Mouse (Mus musculus) frontal cortex, postnatal 25 days (tissue): ENCODE results near the gene Cacna2d3.
A peak's percentile ranks its signal among the peaks of the same experiment; 100 is the strongest.

Experiments
- DNase-seq, 2 experiments: peaks; one replicate each; pipeline ENCODE4 v3.0.0; 2022; ENCODE audit warnings: low spot score in 2 of 2

Cacna2d3 gene

GRCm38 (mm10) chr14:29015896-29016295 lies 705.8 kb downstream of the Cacna2d3 start:
- DNase-seq: no peak

GRCm38 (mm10) chr14:29014680-29015079 lies 707.0 kb downstream of the Cacna2d3 start:
- DNase-seq: no peak

GRCm38 (mm10) chr14:29013161-29013560 lies 708.5 kb downstream of the Cacna2d3 start:
- DNase-seq: no peak

DNA sequence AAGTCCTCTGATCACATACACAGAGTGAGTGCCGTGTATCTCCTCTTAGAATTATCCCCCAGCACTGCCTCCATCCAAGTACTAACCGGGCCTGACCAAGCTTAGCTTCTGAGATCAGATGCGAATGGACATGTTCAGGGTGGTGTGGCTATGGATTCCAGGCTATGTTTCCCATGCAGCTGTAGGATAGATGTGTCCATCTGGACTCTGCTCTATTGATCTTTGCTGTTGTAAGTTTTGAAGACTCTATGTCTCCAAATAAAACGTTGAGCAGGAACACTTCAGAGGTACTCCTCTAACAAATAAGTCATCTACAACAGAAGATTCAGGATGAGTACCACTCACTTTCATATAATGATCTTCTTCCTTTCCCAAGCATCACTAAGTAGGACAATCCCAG lies 712.0 kb downstream of the Cacna2d3 start:
- no peak for DNase-seq

DNA sequence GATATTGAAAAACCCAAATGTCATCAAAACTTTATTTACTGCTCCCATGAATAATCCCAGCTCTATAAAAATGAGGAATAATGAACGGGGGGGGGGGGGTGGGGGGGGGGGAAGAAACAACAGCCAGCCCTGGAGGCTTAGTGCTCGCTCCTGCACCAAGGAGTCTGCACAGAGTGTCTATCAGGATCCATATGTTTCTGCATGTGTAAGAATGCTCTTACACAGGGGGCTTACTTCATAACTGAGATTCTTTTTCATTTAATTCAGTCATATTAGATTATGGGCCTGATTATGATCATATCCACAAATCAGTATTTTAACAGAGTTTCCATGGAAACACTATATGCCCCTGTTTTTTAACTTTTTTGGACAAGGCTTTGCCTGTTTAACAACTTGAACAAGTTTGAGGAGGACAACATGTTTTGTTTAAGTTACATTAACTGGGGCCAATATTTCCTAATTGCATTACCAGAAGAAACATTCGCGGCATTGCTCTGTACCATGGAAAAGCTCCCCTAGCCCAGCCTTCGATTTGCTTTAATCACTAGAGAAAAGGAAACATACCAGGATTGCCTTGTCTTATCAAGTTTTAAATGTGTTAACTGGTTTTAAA lies 716.3 kb downstream of the Cacna2d3 start:
- no peak for DNase-seq

GRCm38 (mm10) chr14:28996569-28996968 lies 725.1 kb downstream of the Cacna2d3 start:
- no peak for DNase-seq

- DNase-seq: no peak
Observed at GRCm38 (mm10) chr14:28988211-28988900, 733.3 kb downstream of the Cacna2d3 start.

- no peak for DNase-seq
Observed at GRCm38 (mm10) chr14:28984276-28984675, 737.4 kb downstream of the Cacna2d3 start.

DNA sequence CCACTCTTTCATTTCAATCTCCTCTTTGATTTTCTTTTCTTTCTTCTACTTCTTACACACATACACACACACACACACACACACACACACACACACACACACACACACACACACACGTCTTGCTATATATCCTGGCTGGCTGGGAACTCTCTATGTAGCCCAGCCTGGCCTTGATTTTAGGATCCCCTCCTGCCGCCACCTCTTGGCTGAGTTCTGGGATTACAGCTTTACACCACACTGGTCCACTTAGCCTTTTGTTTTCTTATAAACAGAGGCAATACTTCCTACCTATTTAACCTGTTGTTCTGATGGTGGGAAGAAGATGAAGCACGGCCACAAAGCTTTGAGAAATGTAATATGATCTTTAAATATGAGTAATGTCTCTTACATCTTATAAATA lies 741.2 kb downstream of the Cacna2d3 start:
- no peak for DNase-seq

DNA sequence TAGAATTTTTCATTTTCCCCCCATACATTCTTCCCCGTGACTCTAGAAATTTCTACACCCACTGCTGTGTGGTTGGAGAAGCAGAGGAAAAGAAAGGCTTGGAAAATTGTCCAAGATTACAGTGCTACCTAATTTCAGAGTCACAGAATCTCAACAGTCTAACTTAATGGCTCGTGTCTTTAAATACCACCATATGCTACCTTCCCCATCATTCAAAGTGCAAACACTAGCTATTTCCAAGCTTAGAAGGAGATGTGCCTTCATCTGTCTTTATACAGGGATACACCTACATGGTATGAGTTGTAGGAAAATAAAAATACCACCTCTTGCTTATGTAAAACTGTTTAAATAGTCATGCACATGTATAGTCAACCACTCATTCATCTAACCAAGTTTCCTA lies 742.4 kb downstream of the Cacna2d3 start:
- DNase-seq: no peak

GRCm38 (mm10) chr14:28972620-28973019 lies 749.0 kb downstream of the Cacna2d3 start:
- DNase-seq: no peak

- DNase-seq: peak in 1 of 2 experiments; percentile 11
Observed at GRCm38 (mm10) chr14:28969247-28969646, 752.4 kb downstream of the Cacna2d3 start.

DNA sequence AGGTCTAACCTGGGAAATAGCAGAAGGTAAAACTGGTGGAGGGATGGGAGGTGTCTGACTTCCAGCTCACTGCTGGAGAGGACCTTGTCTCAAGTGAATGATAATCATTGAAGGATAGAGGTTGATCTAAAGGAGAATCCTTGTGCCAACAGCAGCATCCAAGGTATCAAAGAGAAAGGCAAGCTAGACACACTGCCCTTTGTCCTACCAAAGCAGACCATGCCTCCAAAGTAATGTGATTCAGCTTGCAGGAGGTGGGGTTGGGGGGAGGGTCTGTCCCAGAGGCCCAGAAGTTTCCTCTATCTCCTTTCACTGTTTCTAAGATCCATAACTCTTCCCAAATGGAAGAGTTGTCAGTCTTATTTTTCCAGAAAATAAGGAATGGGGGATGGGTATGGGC lies 754.8 kb downstream of the Cacna2d3 start:
- no peak for DNase-seq

- DNase-seq: no peak
Observed at GRCm38 (mm10) chr14:28961379-28961778, 760.3 kb downstream of the Cacna2d3 start.

DNA sequence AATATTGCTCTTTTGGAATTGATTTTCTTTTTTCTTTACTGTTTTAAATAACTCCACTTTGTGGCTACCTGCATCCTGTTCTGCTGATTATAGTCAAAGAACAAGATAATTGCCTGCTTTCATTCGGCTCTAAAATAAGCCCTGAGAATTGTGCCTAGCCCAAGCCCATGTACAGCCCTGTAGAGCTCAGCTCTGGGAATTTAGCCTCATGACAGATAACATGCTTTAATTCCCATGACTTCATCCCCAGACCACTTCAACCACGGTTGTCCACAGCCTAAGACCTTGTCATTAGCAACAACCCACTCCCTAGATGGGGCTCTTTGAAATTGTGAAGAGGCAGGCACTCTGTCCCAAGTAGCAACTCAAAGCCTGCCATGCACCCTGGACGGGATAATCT lies 762.6 kb downstream of the Cacna2d3 start:
- DNase-seq: no peak

- peak in 1 of 2 experiments; percentile 19 for DNase-seq
Observed at GRCm38 (mm10) chr14:28958131-28959015, 763.3 kb downstream of the Cacna2d3 start.

DNA sequence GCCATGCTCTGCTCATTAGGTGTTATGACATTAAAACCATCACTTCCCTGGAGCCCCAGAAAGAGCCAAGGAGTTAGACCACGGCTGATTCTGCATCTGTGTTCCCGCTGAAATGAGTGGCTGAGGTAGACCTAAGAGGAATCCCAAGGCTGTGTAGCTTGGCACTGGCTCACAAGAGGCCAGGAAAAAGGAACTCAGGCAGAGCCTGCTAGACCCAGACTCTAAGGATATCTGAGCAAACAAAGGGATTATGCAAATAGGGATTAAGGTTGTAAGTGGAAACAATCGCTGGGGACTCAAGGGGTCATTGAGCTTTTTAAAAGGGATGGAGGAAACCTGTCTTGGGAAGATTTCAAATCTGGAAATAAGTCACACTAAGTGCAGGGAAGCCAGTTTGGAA lies 766.5 kb downstream of the Cacna2d3 start:
- no peak for DNase-seq

- no peak for DNase-seq
Observed at GRCm38 (mm10) chr14:28954588-28954987, 767.1 kb downstream of the Cacna2d3 start.

- no peak for DNase-seq
Observed at GRCm38 (mm10) chr14:28954086-28954485, 767.6 kb downstream of the Cacna2d3 start.

GRCm38 (mm10) chr14:28953409-28953808 lies 768.3 kb downstream of the Cacna2d3 start:
- DNase-seq: no peak

DNA sequence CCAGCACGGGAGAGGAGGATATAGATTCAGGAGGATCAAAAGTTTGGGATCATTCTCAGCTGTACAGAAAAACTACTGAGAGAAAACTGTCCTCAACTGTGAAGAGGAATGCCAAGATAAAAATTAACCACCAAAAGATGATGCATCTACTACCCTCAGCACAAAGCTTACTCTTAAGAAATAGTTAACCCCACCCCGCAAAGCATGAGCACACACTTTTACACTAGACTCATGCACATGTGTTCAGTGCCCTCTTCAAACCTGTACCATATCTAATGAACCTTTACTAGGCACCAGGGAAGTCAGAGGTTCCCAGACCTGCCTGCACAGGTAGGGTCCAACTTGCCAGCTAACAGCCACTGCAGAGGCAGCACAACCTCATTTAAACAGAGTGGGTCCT lies 771.2 kb downstream of the Cacna2d3 start:
- no peak for DNase-seq

GRCm38 (mm10) chr14:28949785-28950184 lies 771.9 kb downstream of the Cacna2d3 start:
- DNase-seq: no peak
